ENCODE assay signal across 8 mouse cellular contexts in genomic region chr11:106486042-106486865, GRCm38 (mm10). TPM values are rescaled to one million over a fixed set of nuclear protein-coding genes. Genes with fewer than 3 reads are reported as not detected.
DNase-seq lines count a peak whose midpoint lies in the region; ATAC-seq and TF ChIP-seq lines count a peak whose summit lies in the region.

No protein-coding gene starts in this region.

- dilution Hi-C loops in CH12.LX (cut with MboI; ENCODE audit: extremely low pct_ligation_motif_present, extremely low pct_unique_long_range_greater_than_20kb, low sequenced_read_pairs), result no loop called here

- TF ChIP-seq EP300 in CH12.LX (IDR thresholded peaks at IDR 0.05; ENCODE audit: low read length), result peak; percentile 40; the same call in 1 of the 2 replicates
- no peak; the same call in 1 of the 2 replicates for TF ChIP-seq EP300 in liver, embryonic 14.5 days (IDR thresholded peaks at IDR 0.05; ENCODE audit: low read depth)

- peak overlapping the region; percentile 82 for H3K9ac ChIP-seq in CH12.LX (ENCODE audit: insufficient read depth, low read depth)
- peak overlapping the region; percentile 79 for H3K9ac ChIP-seq in forebrain, embryonic 13.5 days
- peak overlapping the region; percentile 79 for H3K9ac ChIP-seq in liver, embryonic 14.5 days (replicated peaks)

- peaks cover 14% of the 10 kb centered on the region for H3K9me3 ChIP-seq in CH12.LX (replicated peaks; ENCODE audit: low read length)
- no peaks in the 10 kb centered on the region for H3K9me3 ChIP-seq in forebrain, embryonic 13.5 days (replicated peaks)
- H3K9me3 ChIP-seq in liver, embryonic 14.5 days (ENCODE audit: control insufficient read depth, low read length), result no peaks in the 10 kb centered on the region

- intact Hi-C loops in gastrocnemius, adult 2 months (cut with DNase I), result loop anchor here (10.0 kb wide), 1 partner anchor 211 kb away; the partner anchor contains the start of genes Smarcd2 and Tcam1
- intact Hi-C loops in left cerebral cortex, postnatal 14 days (cut with DNase I), result loop anchor here (10.0 kb wide), 1 partner anchor 259 kb away; no protein-coding TSS in a partner anchor

- no peak for TF ChIP-seq POLR2A in CH12.LX (IDR thresholded peaks at IDR 0.05; ENCODE audit: low read depth, low read length)

- no peak for DNase-seq in gastrocnemius, adult 2 months
- no peak for DNase-seq in gastrocnemius, postnatal 4 days (ENCODE audit: low spot score in 2 of 2)
- no peak for DNase-seq in CH12.LX (ENCODE audit: extremely low read depth)
- no peak for DNase-seq in liver, embryonic 14.5 days (ENCODE audit: low read depth in 3 of 3, low spot score in 3 of 3)
- DNase-seq in ovary, adult 18-20 months (ENCODE audit: low spot score), result no peak
- DNase-seq in thymus, postnatal 0 days (ENCODE audit: low spot score), result no peak
- DNase-seq in left cerebral cortex, postnatal 14 days (ENCODE audit: low spot score in 2 of 2), result no peak

- no peak for TF ChIP-seq CTCF in gastrocnemius, adult 2 months (IDR thresholded peaks at IDR 0.05)
- TF ChIP-seq CTCF in CH12.LX (conservative IDR thresholded peaks at IDR 0.05 in 1 of 2, IDR thresholded peaks at IDR 0.05 in 1 of 2; ENCODE audit: low read depth in 2 of 2, low read length in 2 of 2), result no peak
- no peak for TF ChIP-seq CTCF in liver, embryonic 14.5 days (IDR thresholded peaks at IDR 0.05; ENCODE audit: low read depth)

- peaks cover 2% of the 10 kb centered on the region for H3K27me3 ChIP-seq in CH12.LX (replicated peaks)
- no peaks in the 10 kb centered on the region for H3K27me3 ChIP-seq in forebrain, embryonic 13.5 days
- H3K27me3 ChIP-seq in liver, embryonic 14.5 days (ENCODE audit: control insufficient read depth, insufficient read depth, low read length), result no peaks in the 10 kb centered on the region

- peaks cover 10 to 14% of the 10 kb centered on the region in 2 experiments for H3K36me3 ChIP-seq in CH12.LX (replicated peaks in 1 of 2; ENCODE audit: control insufficient read depth in 1 of 2, insufficient read depth in 1 of 2, low read length in 1 of 2)
- no peaks in the 10 kb centered on the region for H3K36me3 ChIP-seq in forebrain, embryonic 13.5 days (ENCODE audit: poor library complexity, severe bottlenecking)
- no peaks in the 10 kb centered on the region for H3K36me3 ChIP-seq in liver, embryonic 14.5 days (replicated peaks; ENCODE audit: control insufficient read depth, insufficient read depth, low read depth)

- H3K79me2 ChIP-seq in CH12.LX (replicated peaks; ENCODE audit: control insufficient read depth, extremely low read depth, insufficient read depth, poor library complexity, severe bottlenecking), result peaks cover 63% of the 10 kb centered on the region

- peak overlapping the region; percentile 97 for H3K4me3 ChIP-seq in gastrocnemius, adult 2 months
- H3K4me3 ChIP-seq in CH12.LX (replicated peaks in 1 of 3; ENCODE audit: low read depth in 2 of 3, low read length in 2 of 3, poor library complexity in 1 of 3), result peak overlapping the region; percentile 74 to 91 (median 91)
- peak overlapping the region; percentile 86 for H3K4me3 ChIP-seq in forebrain, embryonic 13.5 days
- peak overlapping the region; percentile 77 to 84 for H3K4me3 ChIP-seq in liver, embryonic 14.5 days (ENCODE audit: insufficient read depth in 1 of 2, low read depth in 2 of 2, low read length in 2 of 2)

- H3K4me2 ChIP-seq in CH12.LX (ENCODE audit: insufficient read depth, low read depth, poor library complexity, severe bottlenecking), result peak overlapping the region; percentile 93
- H3K4me2 ChIP-seq in forebrain, embryonic 13.5 days, result peak overlapping the region; percentile 73
- H3K4me2 ChIP-seq in liver, embryonic 14.5 days (ENCODE audit: low read depth), result peak overlapping the region; percentile 71

- peaks cover 2 to 44% of the 10 kb centered on the region in 2 experiments; a peak in 3 of 4 replicates for H3K4me1 ChIP-seq in CH12.LX (ENCODE audit: control insufficient read depth in 1 of 2, insufficient read depth in 2 of 2)
- H3K4me1 ChIP-seq in forebrain, embryonic 13.5 days, result peaks cover 13% of the 10 kb centered on the region
- H3K4me1 ChIP-seq in liver, embryonic 14.5 days (replicated peaks; ENCODE audit: control insufficient read depth in 2 of 2, insufficient read depth in 2 of 2, low read length in 1 of 2), result peaks cover 21 to 26% of the 10 kb centered on the region in 2 experiments

- ATAC-seq in forebrain, embryonic 13.5 days, result no peak
- ATAC-seq in liver, embryonic 14.5 days (ENCODE audit: insufficient read depth), result no peak

- peak overlapping the region; percentile 97 for H3K27ac ChIP-seq in gastrocnemius, adult 2 months
- peak overlapping the region; percentile 25; the same call in 1 of the 2 replicates for H3K27ac ChIP-seq in CH12.LX (ENCODE audit: insufficient read depth, low read depth)
- H3K27ac ChIP-seq in forebrain, embryonic 13.5 days, result no peak overlapping the region
- H3K27ac ChIP-seq in liver, embryonic 14.5 days, result peak overlapping the region; percentile 51

- in situ Hi-C loops in CH12.LX (cut with MboI; ENCODE audit: low pct_ligation_motif_present, low pct_unique_long_range_greater_than_20kb, low sequenced_read_pairs), result no loop called here

- TF ChIP-seq RAD21 in CH12.LX (IDR thresholded peaks at IDR 0.05; ENCODE audit: low read depth, low read length), result no peak

- 50% methylated on average over 16 of the region's 16 CpGs for WGBS in forebrain, embryonic 13.5 days
- 9% methylated on average over 16 of the region's 16 CpGs for WGBS in liver, embryonic 14.5 days (ENCODE audit: insufficient replicate concordance)

TF ChIP-seq in CH12.LX, 34 proteins besides CTCF, POLR2A, EP300 and RAD21:
- TF ChIP-seq SIN3A (IDR thresholded peaks at IDR 0.05; ENCODE audit: low read length), result peak; percentile 63; the same call in 1 of the 2 replicates
- TF ChIP-seq MAX (IDR thresholded peaks at IDR 0.05; ENCODE audit: low read length), result 0 out of 2 replicates have a peak, but pooled peaks have one; percentile 39
- 0 out of 2 replicates have a peak, but pooled peaks have one; percentile 35 for TF ChIP-seq MAZ (IDR thresholded peaks at IDR 0.05; ENCODE audit: low read depth, low read length)
- TF ChIP-seq GABPA (IDR thresholded peaks at IDR 0.05; ENCODE audit: insufficient replicate concordance, low read depth, low read length), result no peak
- TF ChIP-seq POLR2AphosphoS2 (IDR thresholded peaks at IDR 0.05; ENCODE audit: low read depth, low read length), result no peak
- TF ChIP-seq ZC3H11A (IDR thresholded peaks at IDR 0.05; ENCODE audit: low read depth, low read length), result no peak
- TF ChIP-seq ETS1 (conservative IDR thresholded peaks at IDR 0.05; ENCODE audit: low read depth, low read length), result no peak
- TF ChIP-seq CHD1 (IDR thresholded peaks at IDR 0.05; ENCODE audit: low read depth, low read length), result peak; percentile 87; the same call in 1 of the 2 replicates
- TF ChIP-seq MAFK (IDR thresholded peaks at IDR 0.05; ENCODE audit: insufficient replicate concordance, low read length), result no peak
- no peak for TF ChIP-seq ZNF384 (IDR thresholded peaks at IDR 0.05; ENCODE audit: low read depth, low read length)

RNA-seq across cellular contexts. Expression of gene Ern1, which starts 1.4 kb away (rescaled TPM):
- total RNA-seq in gastrocnemius, adult 2 months (2021), result 1 to 10 TPM; 7.3 to 9.2 TPM
- 10 to 100 TPM in 1 of 2 experiments, 1 to 10 TPM in 1; 7.1 to 10.3 TPM for total RNA-seq in gastrocnemius, postnatal 4 days (2021)
- total RNA-seq in CH12.LX (2012; rRNA removed), result 15.2 and 21.7 TPM in 2 replicates
- 3.0 TPM in 2 replicates for total RNA-seq in CH12.LX (2014; rRNA removed)
- polyA plus RNA-seq in CH12.LX (2012; ENCODE audit: insufficient read length, low read depth), result 6.9 and 7.7 TPM in 2 replicates
- polyA plus RNA-seq in forebrain, embryonic 13.5 days (2015; fragmentation: Nextera tagmentation; extraction: Ambion mirVana), result 5.6 and 6.3 TPM in 2 replicates
- polyA plus RNA-seq in liver, embryonic 14.5 days (2012; rRNA removed), result 4.3 and 4.6 TPM in 2 replicates
- 2.9 and 3.3 TPM in 2 replicates for polyA plus RNA-seq in liver, embryonic 14.5 days (2014; fragmentation: Nextera tagmentation; extraction: Ambion mirVana)
- 2.4 and 3.6 TPM in 2 replicates for polyA plus RNA-seq in thymus, postnatal 0 days (2015; fragmentation: Nextera tagmentation; extraction: Ambion mirVana)
- 1 to 10 TPM; 6.7 to 8.7 TPM for total RNA-seq in left cerebral cortex, postnatal 14 days (2021)
